Mouse (Mus musculus) neural tube, embryonic 15.5 days (tissue): ENCODE measurements around the gene Misp. TPM values are rescaled to one million over a fixed set of nuclear protein-coding genes. Genes with fewer than 3 reads are reported as not detected.

Experiments
- ATAC-seq: fragments of 200-750 bp; cut with Nextera tagmentation; 2 replicates; pipeline ENCODE4 v1.8.0; 2017; ENCODE audit warnings: mild to moderate bottlenecking, moderate TSS enrichment, moderate library complexity; ENCODE audit not compliant: low FRiP score
- H3K27ac ChIP-seq: fragments of 300-500 bp; sonication (generic); replicated peaks from 2 replicates; pipeline ENCODE4 v1.5.1; 2015; ENCODE audit warnings: mild to moderate bottlenecking, inconsistent platforms
- H3K27me3 ChIP-seq: fragments of 300-500 bp; sonication (generic); replicated peaks from 2 replicates; pipeline ENCODE4 v1.6.1; 2015; ENCODE audit warnings: inconsistent platforms
- H3K36me3 ChIP-seq: fragments of 300-500 bp; sonication (generic); 2 replicates; pipeline ENCODE4 v1.6.1; 2015; ENCODE audit warnings: inconsistent platforms
- H3K4me1 ChIP-seq: fragments of 300-500 bp; sonication (generic); 2 replicates; pipeline ENCODE4 v1.6.1; 2015; ENCODE audit warnings: inconsistent platforms
- H3K4me2 ChIP-seq: fragments of 300-500 bp; sonication (generic); 2 replicates; pipeline ENCODE4 v1.6.1; 2015; ENCODE audit warnings: inconsistent platforms, mild to moderate bottlenecking, moderate library complexity
- H3K4me3 ChIP-seq: fragments of 300-500 bp; sonication (generic); replicated peaks from 2 replicates; pipeline ENCODE4 v1.5.1; 2015; ENCODE audit warnings: mild to moderate bottlenecking, inconsistent platforms
- H3K9ac ChIP-seq: fragments of 300-500 bp; sonication (generic); replicated peaks from 2 replicates; pipeline ENCODE4 v1.6.1; 2015; ENCODE audit warnings: mild to moderate bottlenecking, inconsistent platforms
- H3K9me3 ChIP-seq: fragments of 300-500 bp; sonication (generic); replicated peaks from 2 replicates; pipeline ENCODE4 v1.6.1; 2016; ENCODE audit warnings: inconsistent platforms
- WGBS: fragments of 180-500 bp; shearing (Covaris S2); methylation state at CpG from one replicate; pipeline ENCODE4 v1.1.7; 2015; ENCODE audit warnings: mixed read lengths; 5-methylcytosine and 5-hydroxymethylcytosine counted together
- polyA plus RNA-seq: library from polyadenylated mRNA; unstranded; fragments of >200 nt; fragmentation: Nextera tagmentation; extraction: Ambion mirVana; gene quantifications from 2 replicates; pipeline ENCODE4 v1.2.1, GENCODE M21; 2015

Gene Misp
- polyA plus RNA-seq, 1 experiment from 2014 or later: 0.33 TPM

- no peaks in the 10 kb centered on the region for H3K9me3 ChIP-seq
- peaks cover 46% of the 10 kb centered on the region for H3K36me3 ChIP-seq
- peaks cover 70% of the 10 kb centered on the region for H3K4me1 ChIP-seq
Observed at GRCm38 (mm10) chr10:79857452-79857811, 36.6 kb downstream of the Misp start.

GRCm38 (mm10) chr10:79857894-79858293 lies 37.1 kb downstream of the Misp start:
- WGBS: 78% methylated on average over 2 of the region's 2 CpGs
- peaks cover 66% of the 10 kb centered on the region for H3K4me1 ChIP-seq
- peaks cover 51% of the 10 kb centered on the region for H3K36me3 ChIP-seq

More at GRCm38 (mm10) chr10:79857452-79857811, 36.6 kb downstream of the Misp start:
- Histone ChIP-seq H3K27ac (peak overlapping the region; percentile 100), H3K4me2 (peak overlapping the region; percentile 92), H3K9ac (peak overlapping the region; percentile 99), H3K4me3 (peak overlapping the region; percentile 92), H3K27me3 (no peaks in the 10 kb centered on the region)
- no peak for ATAC-seq
- 33% methylated on average over 4 of the region's 4 CpGs for WGBS

GRCm38 (mm10) chr10:79858416-79859074 lies 37.8 kb downstream of the Misp start:
- Histone ChIP-seq H3K4me2 (peak overlapping the region; percentile 92), H3K4me3 (peak overlapping the region; percentile 92; the same call in 1 of the 2 replicates), H3K4me1 (peaks cover 59% of the 10 kb centered on the region), H3K27me3 (no peaks in the 10 kb centered on the region), H3K9ac (peak overlapping the region; percentile 26; the same call in 1 of the 2 replicates), H3K27ac (peak overlapping the region; percentile 51), H3K9me3 (no peaks in the 10 kb centered on the region), H3K36me3 (peaks cover 57% of the 10 kb centered on the region)
- 43% methylated on average over 17 of the region's 17 CpGs for WGBS
- no peak for ATAC-seq

More at GRCm38 (mm10) chr10:79857894-79858293, 37.1 kb downstream of the Misp start:
- peak overlapping the region; percentile 92 for H3K4me3 ChIP-seq
- no peak for ATAC-seq
- H3K27me3 ChIP-seq: no peaks in the 10 kb centered on the region
- H3K9ac ChIP-seq: peak overlapping the region; percentile 99; the same call in 1 of the 2 replicates
- peak overlapping the region; percentile 92 for H3K4me2 ChIP-seq
- peak overlapping the region; percentile 100 for H3K27ac ChIP-seq
- no peaks in the 10 kb centered on the region for H3K9me3 ChIP-seq

- no peak overlapping the region for H3K4me2 ChIP-seq
- H3K9ac ChIP-seq: no peak overlapping the region
- ATAC-seq: no peak
- no peaks in the 10 kb centered on the region for H3K27me3 ChIP-seq
- peaks cover 57% of the 10 kb centered on the region for H3K4me1 ChIP-seq
- H3K27ac ChIP-seq: 0 out of 2 replicates have a peak overlapping the region, but pooled peaks have one; percentile 9
- 84% methylated on average over 11 of the region's 11 CpGs for WGBS
- no peaks in the 10 kb centered on the region for H3K9me3 ChIP-seq
- no peak overlapping the region for H3K4me3 ChIP-seq
- peaks cover 60% of the 10 kb centered on the region for H3K36me3 ChIP-seq
Observed at GRCm38 (mm10) chr10:79859116-79859515, 38.3 kb downstream of the Misp start.

GRCm38 (mm10) chr10:79860079-79860911 lies 39.5 kb downstream of the Misp start:
- no peaks in the 10 kb centered on the region for H3K9me3 ChIP-seq
- ATAC-seq: no peak
- H3K27ac ChIP-seq: 0 out of 2 replicates have a peak overlapping the region, but pooled peaks have one; percentile 0
- peaks cover 64% of the 10 kb centered on the region for H3K4me1 ChIP-seq
- no peak overlapping the region for H3K4me2 ChIP-seq
- no peaks in the 10 kb centered on the region for H3K27me3 ChIP-seq
- no peak overlapping the region for H3K4me3 ChIP-seq
- H3K9ac ChIP-seq: no peak overlapping the region
- WGBS: 89% methylated on average over 26 of the region's 26 CpGs
- H3K36me3 ChIP-seq: peaks cover 69% of the 10 kb centered on the region

GRCm38 (mm10) chr10:79861230-79862048 lies 40.6 kb downstream of the Misp start:
- no peaks in the 10 kb centered on the region for H3K27me3 ChIP-seq
- H3K36me3 ChIP-seq: peaks cover 80% of the 10 kb centered on the region
- WGBS: 72% methylated on average over 25 of the region's 25 CpGs
- no peak overlapping the region for H3K4me2 ChIP-seq
- H3K27ac ChIP-seq: 0 out of 2 replicates have a peak overlapping the region, but pooled peaks have one; percentile 23
- H3K9me3 ChIP-seq: no peaks in the 10 kb centered on the region
- no peak for ATAC-seq
- H3K4me1 ChIP-seq: peaks cover 62% of the 10 kb centered on the region
- no peak overlapping the region for H3K9ac ChIP-seq
- H3K4me3 ChIP-seq: no peak overlapping the region

GRCm38 (mm10) chr10:79862049-79862788 lies 41.4 kb downstream of the Misp start:
- H3K9me3 ChIP-seq: no peaks in the 10 kb centered on the region

GRCm38 (mm10) chr10:79862925-79863324 lies 42.1 kb downstream of the Misp start:
- peaks cover 54% of the 10 kb centered on the region for H3K4me1 ChIP-seq
- no peak overlapping the region for H3K4me3 ChIP-seq
- no peak overlapping the region for H3K9ac ChIP-seq
- no peak for ATAC-seq
- peaks cover 83% of the 10 kb centered on the region for H3K36me3 ChIP-seq
- no peaks in the 10 kb centered on the region for H3K9me3 ChIP-seq
- WGBS: 76% methylated on average over 10 of the region's 10 CpGs
- H3K27ac ChIP-seq: no peak overlapping the region
- H3K27me3 ChIP-seq: no peaks in the 10 kb centered on the region
- H3K4me2 ChIP-seq: no peak overlapping the region

More at GRCm38 (mm10) chr10:79862049-79862788, 41.4 kb downstream of the Misp start:
- Histone ChIP-seq H3K4me2 (no peak overlapping the region), H3K27ac (0 out of 2 replicates have a peak overlapping the region, but pooled peaks have one; percentile 23), H3K27me3 (no peaks in the 10 kb centered on the region), H3K9ac (no peak overlapping the region), H3K4me3 (no peak overlapping the region), H3K4me1 (peaks cover 57% of the 10 kb centered on the region), H3K36me3 (peaks cover 84% of the 10 kb centered on the region)
- WGBS: 74% methylated on average over 23 of the region's 23 CpGs
- no peak for ATAC-seq

GRCm38 (mm10) chr10:79864351-79865188 lies 43.8 kb downstream of the Misp start:
- peak overlapping the region; percentile 20; the same call in 1 of the 2 replicates for H3K9ac ChIP-seq

GRCm38 (mm10) chr10:79865189-79865601 lies 44.4 kb downstream of the Misp start:
- H3K4me3 ChIP-seq: no peak overlapping the region
- no peaks in the 10 kb centered on the region for H3K9me3 ChIP-seq
- H3K36me3 ChIP-seq: peaks cover 75% of the 10 kb centered on the region
- H3K9ac ChIP-seq: peak overlapping the region; percentile 20; the same call in 1 of the 2 replicates
- H3K4me2 ChIP-seq: no peak overlapping the region
- no peaks in the 10 kb centered on the region for H3K27me3 ChIP-seq
- peak; percentile 6 for ATAC-seq
- peak overlapping the region; percentile 51; the same call in 1 of the 2 replicates for H3K27ac ChIP-seq
- H3K4me1 ChIP-seq: peaks cover 46% of the 10 kb centered on the region
- 64% methylated on average over 12 of the region's 12 CpGs for WGBS

More at GRCm38 (mm10) chr10:79864351-79865188, 43.8 kb downstream of the Misp start:
- Histone ChIP-seq H3K4me1 (peaks cover 45% of the 10 kb centered on the region), H3K27me3 (no peaks in the 10 kb centered on the region), H3K4me2 (no peak overlapping the region; the same call in 1 of the 2 replicates), H3K9me3 (no peaks in the 10 kb centered on the region), H3K36me3 (peaks cover 76% of the 10 kb centered on the region), H3K27ac (peak overlapping the region; percentile 51; the same call in 1 of the 2 replicates), H3K4me3 (no peak overlapping the region)
- ATAC-seq: peak; percentile 9; the same call in 1 of the 2 replicates
- 63% methylated on average over 8 of the region's 10 CpGs for WGBS
